Mouse (Mus musculus) left cerebral cortex, adult 18-20 months (tissue): ENCODE measurements at regions not wholly inside any gene's neighbourhood (a gene's known extent, or its start where the extent isn't known, plus 50 kb on each side); places are given as distances from the start of the nearest gene placed in this dataset.

Experiments
- DNase-seq, 2 experiments: peaks; one replicate each; pipeline ENCODE4 v3.0.0; 2021 to 2022; ENCODE audit warnings: low spot score in 2 of 2, mixed read lengths in 1 of 2
- microRNA-seq, 2 experiments: library from miRNA; unstranded; fragments of <30 nt; microRNA quantifications; one replicate each; pipeline ENCODE4 v1.2.0; 2021

DNA sequence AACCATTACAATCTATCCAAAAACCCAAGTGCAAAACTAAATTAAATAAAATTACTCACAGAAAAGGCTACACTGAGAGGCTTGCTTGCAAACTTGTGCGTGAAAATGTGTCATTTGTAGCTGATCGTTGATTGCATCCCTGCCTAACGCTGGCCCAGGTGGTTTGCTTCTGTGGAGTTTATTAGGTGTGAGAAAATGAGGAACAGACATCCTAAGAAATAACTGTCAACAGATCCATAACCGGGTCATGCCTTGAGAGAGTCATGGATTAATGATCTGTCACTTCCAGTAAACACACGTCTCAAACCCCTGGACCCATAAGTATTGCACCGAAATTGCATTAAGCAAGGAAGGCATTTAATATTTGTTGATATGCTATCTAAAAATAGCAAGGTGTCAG lies 73.4 kb upstream of the Tmem18 start:
- DNase-seq, result no peak

DNA sequence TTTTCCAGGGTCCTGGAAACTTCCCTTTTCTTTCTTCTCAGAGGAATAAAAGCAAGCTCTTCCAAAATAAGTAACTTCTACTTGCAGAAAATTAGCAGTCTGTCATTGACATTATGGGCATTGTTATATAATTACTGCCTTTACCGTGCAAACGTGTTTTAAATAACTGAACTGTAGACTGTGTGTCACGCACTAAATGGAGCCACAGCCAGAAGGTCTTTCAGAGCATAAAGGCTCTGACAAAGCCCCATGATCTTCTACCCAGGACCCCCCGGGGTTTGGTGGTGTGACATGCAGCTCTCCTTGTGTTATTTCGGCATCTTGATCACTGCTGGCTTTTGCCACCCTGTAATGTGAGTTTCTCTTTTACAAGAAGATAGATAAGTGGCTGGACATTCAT lies 100.9 kb upstream of the Tmem18 start:
- DNase-seq, result no peak

DNA sequence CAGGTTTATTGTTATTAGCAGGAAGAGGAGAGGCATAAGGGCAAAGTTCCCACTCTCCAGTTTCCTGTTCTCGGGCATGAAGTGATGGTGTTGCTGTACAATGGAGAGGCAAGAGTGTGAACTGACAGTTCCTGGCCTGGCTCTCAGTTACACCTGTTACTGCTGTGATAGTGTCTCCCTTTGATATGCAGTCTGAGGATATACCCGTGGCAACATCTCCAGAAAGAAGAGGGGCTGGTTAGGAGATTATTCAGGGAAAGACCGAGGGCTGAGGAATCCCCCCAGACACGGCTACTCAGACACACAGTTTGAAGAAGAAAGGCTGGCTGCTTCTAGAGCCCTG lies 100.3 kb upstream of the Sntg2 start:
- DNase-seq, result no peak

DNA sequence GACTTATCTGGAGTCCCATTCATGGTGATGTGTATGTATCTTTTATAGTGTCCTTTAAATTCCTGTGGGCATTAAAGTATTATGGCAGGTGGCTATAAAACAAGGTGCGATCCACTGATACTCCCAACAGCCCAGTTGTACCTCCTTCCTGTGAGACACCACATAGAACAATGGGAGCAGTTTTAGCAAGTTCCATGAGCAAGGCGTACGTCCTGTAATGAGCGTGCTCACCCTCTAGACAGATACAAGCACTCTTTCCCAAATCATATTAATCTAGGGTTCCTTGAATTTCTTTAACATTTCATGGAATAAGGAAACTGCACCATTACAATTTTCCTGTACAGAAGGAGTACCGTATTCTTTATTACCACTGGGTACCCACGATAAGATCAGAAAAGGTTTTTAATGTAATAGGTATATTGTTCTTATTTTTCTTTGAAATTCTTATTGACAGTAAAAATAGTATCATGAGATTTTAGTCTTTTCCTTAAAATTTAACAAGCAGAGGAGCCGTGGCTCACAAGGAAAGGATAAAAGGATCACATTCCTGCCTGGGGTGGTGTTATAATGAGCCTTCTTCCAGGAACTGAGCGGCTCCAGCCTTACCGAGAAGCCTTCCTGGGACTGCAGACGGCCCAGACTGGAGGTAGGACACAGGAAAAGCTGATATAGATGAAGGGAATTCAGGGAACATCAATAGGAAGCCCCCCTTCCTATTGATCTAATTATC lies 99.7 kb upstream of the Sntg2 start:
- DNase-seq, result no peak

DNA sequence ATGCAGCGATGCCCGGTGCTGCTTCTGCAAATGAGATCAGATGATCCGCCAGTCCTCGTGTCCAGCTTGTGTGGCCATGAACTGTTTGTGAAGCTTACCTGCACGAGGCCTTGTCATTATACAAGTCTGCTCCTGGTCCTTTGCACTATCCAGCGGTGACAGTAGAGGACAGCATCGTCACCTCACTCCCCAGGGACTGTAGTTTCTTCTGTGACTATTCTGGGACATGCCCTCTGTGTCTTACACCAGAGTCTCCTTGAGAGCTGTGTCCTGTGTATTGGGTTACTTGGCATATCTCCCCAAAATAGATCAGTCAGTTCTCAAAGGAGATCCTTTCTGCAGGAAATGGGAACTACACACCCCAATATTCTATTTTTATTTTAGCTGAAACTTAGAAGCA lies 94.0 kb upstream of the Sntg2 start:
- DNase-seq, result no peak

DNA sequence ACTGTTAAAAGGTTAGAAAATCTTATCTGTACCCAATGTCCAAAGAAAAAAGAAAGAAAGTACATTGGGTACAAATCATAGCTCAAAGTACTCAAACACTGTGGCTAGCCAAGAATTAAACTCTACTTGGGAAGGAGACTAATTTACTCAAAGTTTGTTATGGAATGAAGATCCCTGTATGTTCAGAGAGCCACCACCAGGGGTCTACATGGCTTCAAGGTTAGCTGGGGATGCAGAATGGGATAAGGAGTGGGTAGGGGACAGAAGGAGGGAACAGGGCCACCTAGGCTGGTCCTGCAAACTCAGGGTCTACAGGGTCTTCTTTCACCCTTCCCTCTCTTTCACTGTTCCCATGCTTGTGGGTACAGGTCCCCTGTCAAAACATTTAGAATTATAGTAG lies 77.4 kb upstream of the Sntg2 start:
- no peak for DNase-seq

DNA sequence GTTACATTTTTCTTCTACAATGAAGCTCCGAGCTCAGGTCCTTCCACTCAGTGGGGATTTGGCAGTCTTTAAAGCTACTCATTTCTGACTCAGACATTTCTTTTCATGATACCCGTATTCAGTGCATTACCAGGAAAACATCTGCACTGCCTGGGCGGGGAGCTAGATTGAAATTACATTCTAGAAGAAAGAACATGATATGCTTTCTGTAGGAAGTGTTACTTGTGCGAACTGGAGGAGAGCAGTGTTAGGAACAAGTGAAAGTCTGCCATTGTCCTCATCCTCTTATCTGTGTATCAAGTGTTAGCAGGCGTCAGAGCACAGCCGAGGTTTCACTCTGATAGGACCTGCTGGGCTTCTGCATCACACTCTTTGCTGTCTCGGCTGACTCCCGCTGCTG lies 61.7 kb upstream of the Sntg2 start:
- peak; percentile 40 to 62 for DNase-seq

DNA sequence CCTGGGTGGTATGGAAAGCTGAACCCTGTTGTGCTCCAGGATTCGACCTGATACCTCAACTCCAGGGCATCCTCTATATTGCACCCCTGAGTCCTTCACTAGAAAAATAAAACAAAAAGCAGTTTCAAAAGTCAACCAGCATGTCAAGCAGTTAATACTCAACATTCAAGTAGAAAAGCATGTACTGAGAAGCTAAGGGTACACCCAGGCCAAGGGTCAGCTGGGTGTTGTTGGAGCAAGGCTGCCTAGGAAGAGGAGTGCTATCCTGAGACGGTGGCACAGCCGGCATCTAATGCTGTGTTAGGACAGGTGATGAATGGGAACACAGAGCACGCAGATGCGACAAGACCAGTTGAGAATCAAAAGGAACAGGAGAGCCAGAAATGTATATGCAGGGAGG lies 59.7 kb upstream of the Sntg2 start:
- DNase-seq, result no peak

DNA sequence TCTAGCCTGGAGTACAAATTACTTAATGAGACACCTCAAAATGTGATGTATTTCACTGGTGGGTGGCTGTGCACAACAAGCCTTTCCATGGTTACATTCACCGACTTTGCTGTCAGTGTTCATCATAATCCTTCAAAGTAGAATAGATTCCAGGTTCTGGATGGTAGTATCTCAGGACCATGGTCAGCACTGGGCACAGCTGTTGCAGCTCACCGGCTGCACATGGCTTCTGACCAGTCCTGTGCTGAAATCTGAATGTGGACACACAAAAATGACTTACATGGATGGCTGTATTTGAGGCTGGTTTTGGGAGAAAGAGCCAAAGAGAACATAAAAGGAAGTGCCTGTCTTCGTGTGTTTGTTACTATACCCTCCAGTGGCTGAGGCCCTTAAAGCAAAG lies 57.5 kb upstream of the Sntg2 start:
- no peak for DNase-seq

DNA sequence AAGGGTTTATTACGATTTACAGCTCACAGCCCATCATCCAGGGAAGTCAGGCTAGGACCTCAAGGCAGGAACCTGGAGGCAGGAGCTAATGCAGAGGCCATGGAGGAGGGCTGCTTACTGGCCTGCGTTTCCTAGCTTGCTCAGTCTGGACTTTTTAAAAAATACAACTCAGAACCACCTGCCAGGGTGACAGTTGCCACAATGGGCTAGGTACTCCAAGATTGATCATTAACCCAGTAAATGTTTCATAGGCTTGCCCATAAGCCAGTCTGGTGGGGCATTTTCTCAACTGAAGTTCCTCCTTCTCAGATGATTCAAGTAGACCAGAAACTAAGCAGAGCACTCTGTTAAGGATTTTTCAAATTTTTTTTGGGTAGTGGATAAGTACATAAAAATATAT lies 52.1 kb upstream of the Sntg2 start:
- no peak for DNase-seq

Small RNA genes in the stretch of these regions (microRNA-seq; reads per million reads assigned to microRNA genes)
- gene Gm25865, result 0 reads per million in 2 experiments
